Mouse (Mus musculus) layer of hippocampus, adult 18-20 months (tissue): ENCODE results near the gene Ube2m. TPM values are rescaled to one million over a fixed set of nuclear protein-coding genes. Genes with fewer than 3 reads are reported as not detected.

Experiments
- DNase-seq, 2 experiments: peaks; one replicate each; pipeline ENCODE4 v3.0.0; 2022; ENCODE audit warnings: low spot score in 2 of 2
- total RNA-seq, 2 experiments: library from RNA; stranded (reverse); gene quantifications; 2 replicates each; pipeline ENCODE4 v1.2.3; 2021

Ube2m gene
- total RNA-seq, 2 experiments from 2014 or later: 196 to 202 TPM

- peak; percentile 98 for DNase-seq
These were observed 3.7 kb downstream of the Ube2m start, which contains the start of gene Chmp2a for GRCm38 (mm10) chr7:13034148-13034977. Gene Chmp2a, minus strand, starts transcription at chr7:13034807.

DNA sequence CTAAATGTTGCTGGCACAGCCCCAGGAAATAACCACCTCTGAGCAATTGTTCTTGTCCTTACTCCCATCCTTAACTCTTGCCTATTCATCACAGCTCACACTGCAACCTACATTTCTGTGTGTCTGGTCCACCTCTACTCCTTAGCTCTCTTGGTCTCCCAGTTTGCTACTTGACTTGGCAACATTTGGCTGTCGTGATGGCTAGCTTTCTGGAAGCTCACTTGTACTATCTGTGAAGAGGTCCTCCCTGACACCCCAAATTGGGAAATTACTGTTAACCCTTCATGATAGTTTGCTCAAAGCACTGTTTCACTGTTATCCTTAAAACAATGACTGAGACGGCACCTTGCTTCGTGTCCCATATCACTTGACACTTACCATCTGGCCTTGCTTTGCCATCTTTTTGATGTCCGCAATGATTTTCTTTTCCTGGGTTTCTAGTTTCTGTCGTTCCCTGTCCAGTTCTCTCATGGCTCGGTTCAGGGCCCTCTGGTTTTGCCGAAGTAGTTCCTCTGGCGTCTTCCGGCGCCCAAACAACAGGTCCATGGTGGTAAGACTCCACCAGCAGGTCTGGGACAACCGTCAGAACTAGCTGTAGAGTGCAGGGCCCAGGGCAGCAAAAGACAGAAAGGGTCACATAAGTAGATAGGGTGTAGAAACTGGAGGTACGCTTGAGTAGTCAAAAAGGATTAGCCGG lies 4.5 kb downstream of the Ube2m start:
- DNase-seq: no peak

- no peak for DNase-seq
These were observed 5.5 kb downstream of the Ube2m start for GRCm38 (mm10) chr7:13032541-13032940.

- no peak for DNase-seq
These were observed 6.1 kb downstream of the Ube2m start for GRCm38 (mm10) chr7:13031983-13032382.

GRCm38 (mm10) chr7:13031069-13031468 lies 7.0 kb downstream of the Ube2m start:
- no peak for DNase-seq

DNA sequence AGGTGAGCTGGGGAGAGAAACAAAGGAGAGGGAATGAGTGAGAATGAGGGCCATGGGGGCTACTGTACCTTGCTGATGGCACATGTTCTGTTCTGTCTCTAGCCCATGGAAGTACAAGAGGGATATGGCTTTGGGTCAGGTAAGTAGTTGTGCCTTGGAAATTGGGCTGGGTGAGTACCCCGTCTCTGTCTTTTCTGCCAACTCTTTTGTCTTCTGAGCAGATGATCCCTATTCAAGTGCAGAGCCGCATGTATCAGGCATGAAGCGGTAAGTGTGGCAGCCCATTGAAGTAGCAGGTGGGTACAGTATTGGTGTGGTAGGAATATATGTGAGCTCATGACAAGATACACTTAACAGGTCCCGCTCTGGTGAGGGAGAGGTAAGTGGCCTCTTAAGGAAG lies 9.1 kb downstream of the Ube2m start:
- no peak for DNase-seq

DNA sequence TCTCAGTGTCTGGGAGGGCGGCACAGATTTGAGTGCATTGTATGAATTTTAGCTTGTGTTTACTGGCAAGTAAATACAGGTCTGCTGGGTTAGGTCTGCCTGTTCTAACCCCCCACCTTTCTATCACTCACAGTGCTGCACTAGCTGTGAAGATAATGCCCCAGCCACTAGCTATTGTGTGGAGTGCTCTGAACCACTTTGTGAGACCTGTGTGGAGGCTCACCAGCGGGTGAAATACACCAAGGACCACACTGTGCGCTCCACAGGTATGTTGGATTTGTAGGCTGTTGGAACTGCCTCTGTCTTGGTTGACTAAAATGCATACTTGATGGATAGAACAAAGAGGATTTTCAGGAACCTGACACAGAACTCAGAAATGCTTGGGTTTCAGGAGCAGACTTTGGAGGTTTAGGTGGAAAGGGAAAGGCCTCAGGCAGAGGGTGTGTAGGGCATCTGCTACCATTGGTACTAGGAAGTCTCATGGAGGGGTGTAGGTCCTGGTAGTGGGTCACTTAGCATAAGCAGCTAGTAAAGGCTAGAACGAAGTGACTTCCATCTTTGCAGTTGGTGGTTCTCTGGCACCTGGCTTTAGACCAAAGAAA lies 12.5 kb downstream of the Ube2m start:
- DNase-seq: no peak

DNA sequence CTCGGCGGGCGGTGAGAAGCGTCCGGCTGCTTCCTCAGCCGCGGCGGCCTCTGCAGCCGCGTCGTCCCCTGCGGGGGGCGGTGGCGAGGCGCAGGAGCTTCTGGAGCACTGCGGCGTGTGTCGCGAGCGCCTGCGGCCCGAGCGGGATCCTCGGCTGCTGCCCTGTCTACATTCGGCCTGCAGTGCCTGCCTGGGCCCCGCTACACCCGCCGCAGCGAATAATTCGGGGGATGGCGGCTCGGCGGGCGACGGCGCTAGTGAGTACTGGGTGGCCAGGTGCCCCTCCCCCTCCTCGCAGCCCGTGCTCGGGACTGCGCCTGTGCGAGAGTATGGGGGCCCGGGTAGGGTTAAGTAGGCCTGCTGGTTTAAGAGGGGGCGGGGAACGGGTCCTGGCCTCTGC lies 13.3 kb downstream of the Ube2m start:
- peak; percentile 77 to 78 for DNase-seq

DNA sequence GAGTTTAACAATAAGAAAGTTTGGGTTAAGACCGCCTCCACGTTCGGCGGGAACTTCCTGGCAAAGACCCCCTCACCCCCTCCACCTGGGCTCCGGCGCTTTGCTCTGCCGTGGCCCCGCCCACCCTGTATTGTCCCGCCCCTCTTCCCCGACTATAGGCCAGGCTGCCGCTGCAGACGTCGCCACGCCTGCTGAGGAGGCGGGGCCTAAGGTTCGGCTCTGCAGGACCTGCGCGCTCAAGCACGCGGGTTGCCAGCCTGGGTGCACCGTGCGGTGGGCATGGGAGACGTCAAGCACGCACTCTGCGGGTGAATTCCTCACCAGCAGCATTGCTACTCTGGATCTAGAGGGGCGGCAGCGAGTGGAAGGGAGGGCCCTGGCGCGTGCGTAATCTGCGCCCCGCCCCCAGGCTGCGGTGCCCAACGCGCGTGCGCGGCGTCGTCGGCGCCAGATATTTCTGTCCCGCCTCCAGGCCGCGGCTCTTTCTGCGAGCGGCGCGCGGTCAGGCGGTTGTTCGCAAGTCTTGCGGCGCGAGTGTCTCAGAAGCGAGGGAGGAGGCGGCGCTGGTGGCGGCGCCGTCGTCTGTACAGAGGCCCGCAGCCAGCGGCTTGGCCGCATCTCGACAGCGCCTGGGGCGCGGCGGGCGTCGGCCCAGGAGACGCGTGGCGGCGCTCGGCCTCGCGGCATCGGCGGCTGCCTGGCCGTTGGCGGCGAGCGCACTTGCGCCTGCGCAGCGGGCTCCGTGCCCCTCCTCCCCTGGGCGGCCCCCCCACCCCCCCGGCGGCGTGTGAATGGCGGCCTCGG lies 13.9 kb downstream of the Ube2m start:
- peak; percentile 92 to 97 for DNase-seq

DNA sequence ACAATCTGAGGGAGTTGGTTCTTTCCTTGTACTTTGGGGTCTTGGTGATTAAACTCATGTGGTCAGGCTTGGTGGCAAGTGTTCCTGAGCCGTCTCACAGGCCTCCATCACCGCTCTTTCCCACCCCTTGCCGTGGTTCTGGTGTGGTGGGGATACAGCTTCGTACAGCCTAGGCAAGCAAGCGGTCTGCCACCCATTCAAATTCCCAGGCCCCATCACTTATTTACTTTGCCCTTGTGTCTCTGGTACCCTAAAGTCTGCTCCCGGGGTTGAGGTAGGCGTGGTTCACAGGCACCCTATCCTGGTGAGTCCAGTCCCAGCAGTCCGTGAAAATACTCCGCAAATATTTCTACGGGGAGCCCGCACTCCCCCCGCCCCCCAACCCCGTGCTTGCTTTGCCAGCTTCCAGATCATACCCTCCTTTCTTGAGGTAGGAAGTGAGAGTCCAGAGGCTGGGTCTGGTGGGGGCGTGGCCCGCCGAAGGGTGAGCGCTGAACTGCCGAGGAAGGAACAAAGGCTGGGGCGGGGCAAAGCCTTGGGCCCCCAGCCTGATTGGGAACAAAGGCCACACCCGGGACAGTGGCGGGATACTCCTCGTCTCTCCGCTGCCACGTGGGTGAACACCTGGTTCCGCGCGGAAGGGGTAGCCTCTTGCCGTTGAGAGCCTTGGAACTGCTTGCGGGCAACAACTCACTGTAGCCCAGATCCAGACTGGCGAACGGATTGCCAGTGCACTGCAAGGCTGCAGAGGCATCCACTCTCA lies 15.1 kb downstream of the Ube2m start:
- no peak for DNase-seq

GRCm38 (mm10) chr7:13015217-13015616 lies 22.9 kb downstream of the Ube2m start:
- no peak for DNase-seq

DNA sequence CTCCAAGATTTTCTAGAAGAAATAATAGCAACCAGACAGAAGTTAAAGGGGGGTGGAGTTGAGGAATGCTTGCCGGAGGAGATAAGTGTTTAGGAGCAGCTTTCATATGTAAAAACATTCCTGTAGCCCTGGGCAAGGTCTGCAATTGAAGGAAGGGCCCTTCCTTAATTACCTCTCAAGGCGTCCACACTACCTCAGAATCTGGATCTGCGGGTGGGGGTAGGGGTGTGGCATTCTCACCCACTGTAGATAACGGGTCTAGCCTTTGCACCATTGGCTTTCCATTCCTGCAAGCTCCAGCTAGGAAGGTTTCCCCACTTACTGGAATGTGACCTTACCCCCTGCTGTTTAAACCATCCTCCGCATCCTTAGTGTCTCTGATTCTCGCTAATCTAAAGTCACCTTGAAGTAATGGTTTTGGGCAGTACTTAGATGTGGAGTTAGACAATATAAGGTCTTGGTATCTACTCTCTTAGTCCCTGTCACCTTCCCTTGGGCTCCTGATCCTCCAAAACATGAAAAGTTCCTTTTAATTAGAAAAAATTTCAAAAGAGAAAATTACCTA lies 23.7 kb downstream of the Ube2m start:
- no peak for DNase-seq

- no peak for DNase-seq
These were observed 24.4 kb downstream of the Ube2m start for GRCm38 (mm10) chr7:13013671-13014070.

- DNase-seq: no peak
These were observed 27.8 kb downstream of the Ube2m start, which contains the start of gene Zbtb45 for GRCm38 (mm10) chr7:13010005-13010908. Gene Zbtb45, minus strand, starts transcription at chr7:13010034.

GRCm38 (mm10) chr7:13009143-13010004 lies 28.7 kb downstream of the Ube2m start:
- peak; percentile 89 to 95 for DNase-seq

GRCm38 (mm10) chr7:13007341-13008092 lies 30.6 kb downstream of the Ube2m start:
- no peak for DNase-seq

- no peak for DNase-seq
These were observed 31.5 kb downstream of the Ube2m start for GRCm38 (mm10) chr7:13006531-13006930.
